In genomic region chr2:35691257-35692049, GRCm38 (mm10) we compare ENCODE assay signal across 8 mouse cellular contexts.
DNase-seq lines count a peak whose midpoint lies in the region; ATAC-seq and TF ChIP-seq lines count a peak whose summit lies in the region.

No protein-coding gene starts in this region.

- 28% methylated on average over 7 of the region's 7 CpGs for WGBS in hindbrain, postnatal 0 days
- WGBS in liver, embryonic 12.5 days (ENCODE audit: insufficient replicate concordance) = 28% methylated on average over 7 of the region's 7 CpGs

- H3K36me3 ChIP-seq in hindbrain, postnatal 0 days (ENCODE audit: insufficient read depth, low read length) = no peaks in the 10 kb centered on the region
- H3K36me3 ChIP-seq in liver, embryonic 12.5 days = no peaks in the 10 kb centered on the region

- H3K9me3 ChIP-seq in hindbrain, postnatal 0 days (ENCODE audit: low read length) = no peaks in the 10 kb centered on the region
- H3K9me3 ChIP-seq in liver, embryonic 12.5 days (replicated peaks) = no peaks in the 10 kb centered on the region

- no peak for TF ChIP-seq CTCF in hindbrain, postnatal 0 days (IDR thresholded peaks at IDR 0.05; ENCODE audit: low read depth)

- H3K4me2 ChIP-seq in hindbrain, postnatal 0 days (ENCODE audit: low read depth, low read length) = no peak overlapping the region
- H3K4me2 ChIP-seq in liver, embryonic 12.5 days = peak overlapping the region; percentile 31

- peaks cover 40% of the 10 kb centered on the region for H3K4me1 ChIP-seq in hindbrain, postnatal 0 days (ENCODE audit: insufficient read depth, low read length)
- H3K4me1 ChIP-seq in liver, embryonic 12.5 days = peaks cover 75% of the 10 kb centered on the region

- ATAC-seq in hindbrain, postnatal 0 days = peak; percentile 39; the same call in 1 of the 2 replicates
- ATAC-seq in liver, embryonic 12.5 days = peak; percentile 77
- ATAC-seq in erythroid progenitor cell, adult 5-6 weeks (replicated peaks; ENCODE audit: low FRiP score, poor library complexity, severe bottlenecking) = no peak

- no peak overlapping the region for H3K9ac ChIP-seq in hindbrain, postnatal 0 days (replicated peaks; ENCODE audit: low read length)
- no peak overlapping the region for H3K9ac ChIP-seq in liver, embryonic 12.5 days

- H3K27ac ChIP-seq in hindbrain, postnatal 0 days = peak overlapping the region; percentile 29; the same call in 1 of the 2 replicates
- H3K27ac ChIP-seq in liver, embryonic 12.5 days = no peak overlapping the region

- DNase-seq in MN1 (ENCODE audit: low spot score) = peak; percentile 74
- peak; percentile 25 for DNase-seq in c-Kit-positive CD71-positive TER-119-negative erythroid progenitor cells, embryonic 14.5 days (ENCODE audit: low read depth)
- DNase-seq in gastrocnemius, postnatal 25 days = peak; percentile 84
- no peak for DNase-seq in hindbrain, postnatal 0 days (ENCODE audit: low spot score)
- DNase-seq in neural tube, embryonic 10.5 days (ENCODE audit: extremely low spot score, low spot score) = peak; percentile 41
- no peak for DNase-seq in spleen, postnatal 10 days (ENCODE audit: low spot score in 2 of 2)

- H3K27me3 ChIP-seq in hindbrain, postnatal 0 days (ENCODE audit: insufficient read depth, low read length) = no peaks in the 10 kb centered on the region
- H3K27me3 ChIP-seq in liver, embryonic 12.5 days (replicated peaks) = no peaks in the 10 kb centered on the region

- H3K4me3 ChIP-seq in hindbrain, postnatal 0 days (ENCODE audit: low read length) = no peak overlapping the region
- peak overlapping the region; percentile 2; the same call in 1 of the 2 replicates for H3K4me3 ChIP-seq in liver, embryonic 12.5 days

Comparison
In these comparisons a context has a peak if more than half of its experiments do, and no peak if none do; other contexts are left out.
1. DNase-seq: peak in MN1 (single experiment), c-Kit-positive CD71-positive TER-119-negative erythroid progenitor cells, embryonic 14.5 days (single experiment), gastrocnemius, postnatal 25 days (single experiment) and neural tube, embryonic 10.5 days (single experiment); none in hindbrain, postnatal 0 days (single experiment) and spleen, postnatal 10 days (0 of 2).